ENCODE assay signal across 21 mouse cellular contexts in the genomic region with DNA sequence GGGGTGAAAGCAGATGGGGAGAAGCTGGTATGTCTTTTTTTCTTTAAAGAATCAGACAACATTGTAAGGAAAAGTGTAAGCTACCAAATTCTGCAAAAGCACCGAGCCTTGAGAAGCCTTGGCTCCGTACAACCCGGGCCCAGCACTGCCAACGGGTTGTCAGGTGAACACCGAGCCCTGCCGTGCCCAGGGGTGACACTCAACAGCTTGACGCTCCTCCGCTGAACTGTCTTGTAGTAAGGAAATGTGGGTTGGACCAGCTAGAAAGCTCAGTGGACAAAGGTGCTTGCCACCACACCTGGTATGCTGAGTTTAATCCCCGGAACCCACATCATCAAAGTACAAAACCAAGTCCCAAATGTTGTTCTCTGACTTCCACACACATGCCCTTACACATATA. TPM values are rescaled to one million over a fixed set of nuclear protein-coding genes. Genes with fewer than 3 reads are reported as not detected.
DNase-seq lines count a peak whose midpoint lies in the region; ATAC-seq and TF ChIP-seq lines count a peak whose summit lies in the region.
"Had no signal": no experiment of that assay in that cellular context is flagged by ENCODE, and none has a peak within 500 bp of the region (broad histone marks: within the 10 kb centered on the region; RNA-seq: fewer than 3 reads in every experiment).

No protein-coding gene starts in this region.

- 96% methylated on average over 9 of the region's 9 CpGs for whole genome bisulfite sequencing in kidney, postnatal 0 days

- no peak overlapping the region for H3K4me3 ChIP-seq in kidney, postnatal 0 days (replicated peaks; ENCODE audit: low read depth, low read length)
- H3K4me3 ChIP-seq: embryonic facial prominence, embryonic 13.5 days; embryonic facial prominence, embryonic 15.5 days; erythroblast, embryonic 14.5 days; forebrain, embryonic 10.5 days; forebrain, embryonic 12.5 days had no signal

- peaks cover 3% of the 10 kb centered on the region; the same call in 1 of the 2 replicates for H3K36me3 ChIP-seq in kidney, postnatal 0 days (ENCODE audit: insufficient read depth, low read length)

- H3K27me3 ChIP-seq in kidney, postnatal 0 days (ENCODE audit: insufficient read depth, low read length), result no peaks in the 10 kb centered on the region
- H3K27me3 ChIP-seq: embryonic facial prominence, embryonic 13.5 days; embryonic facial prominence, embryonic 15.5 days; forebrain, embryonic 12.5 days had no signal

- DNase-seq in kidney, adult 18-20 months, result peak; percentile 44
- no peak for DNase-seq in kidney, adult 9 months
- no peak for DNase-seq in kidney, postnatal 0 days (ENCODE audit: low spot score)
- no peak for DNase-seq in kidney, postnatal 14 days
- DNase-seq: adrenal gland, adult 2 months; adrenal gland, postnatal 10 days; adrenal gland, postnatal 25 days; cerebellum, adult 11 months; cerebellum, adult 18-20 months; cerebellum, adult 8-10 months; cerebellum, adult 9-11 months; cerebellum, postnatal 14 days; cerebellum, postnatal 36 days; embryo, embryonic 11 days had no signal

- no peaks in the 10 kb centered on the region for H3K9me3 ChIP-seq in kidney, postnatal 0 days (replicated peaks; ENCODE audit: low read length)
- H3K9me3 ChIP-seq: embryonic facial prominence, embryonic 13.5 days; embryonic facial prominence, embryonic 15.5 days; forebrain, embryonic 10.5 days; forebrain, embryonic 12.5 days had no signal

- 0 out of 2 replicates have a peak, but pooled peaks cover 5% of the 10 kb centered on the region for H3K4me1 ChIP-seq in kidney, postnatal 0 days (replicated peaks; ENCODE audit: insufficient read depth, low read length)
- H3K4me1 ChIP-seq: embryonic facial prominence, embryonic 13.5 days; embryonic facial prominence, embryonic 15.5 days; forebrain, embryonic 10.5 days; forebrain, embryonic 12.5 days had no signal

- no peak overlapping the region for H3K9ac ChIP-seq in kidney, postnatal 0 days (ENCODE audit: low read depth, low read length)
- H3K9ac ChIP-seq: embryonic facial prominence, embryonic 13.5 days; embryonic facial prominence, embryonic 15.5 days; forebrain, embryonic 12.5 days had no signal

- H3K27ac ChIP-seq in kidney, postnatal 0 days, result peak overlapping the region; percentile 62
- H3K27ac ChIP-seq: embryonic facial prominence, embryonic 13.5 days; embryonic facial prominence, embryonic 15.5 days; forebrain, embryonic 10.5 days; forebrain, embryonic 12.5 days had no signal

- no peak for TF ChIP-seq CTCF in kidney, postnatal 0 days (IDR thresholded peaks at IDR 0.05; ENCODE audit: low read depth)

- no peak overlapping the region for H3K4me2 ChIP-seq in kidney, postnatal 0 days (ENCODE audit: low read length)
- H3K4me2 ChIP-seq: embryonic facial prominence, embryonic 13.5 days; embryonic facial prominence, embryonic 15.5 days; forebrain, embryonic 12.5 days had no signal

- ATAC-seq in kidney, postnatal 0 days (replicated peaks; ENCODE audit: low FRiP score, low read depth), result no peak
- ATAC-seq: forebrain, embryonic 14.5 days; forebrain, embryonic 16.5 days had no signal

RNA-seq across cellular contexts. Expression of a gene that starts 39.1 kb away (rescaled TPM):
- 17.0 and 19.8 TPM in 2 replicates for polyA plus RNA-seq in kidney, postnatal 0 days (2015; fragmentation: Nextera tagmentation; extraction: Ambion mirVana)

RNA-seq across cellular contexts. Expression of a gene that starts 44.7 kb away (rescaled TPM):
- 35.3 and 40.2 TPM in 2 replicates for polyA plus RNA-seq in kidney, postnatal 0 days (2015; fragmentation: Nextera tagmentation; extraction: Ambion mirVana)
